Mouse (Mus musculus): ENCODE results near the gene Tubb4a. TPM values are rescaled to one million over a fixed set of nuclear protein-coding genes. Genes with fewer than 3 reads are reported as not detected.
"Not testable (repeated sequence)": the region's sequence is repeated elsewhere in the genome, so short reads cannot be mapped to it uniquely, and the experiment has no call there.

Gene Tubb4a
- 3.8 and 5.9 TPM in 2 replicates for polyA plus RNA-seq (2012; rRNA removed)

DNA sequence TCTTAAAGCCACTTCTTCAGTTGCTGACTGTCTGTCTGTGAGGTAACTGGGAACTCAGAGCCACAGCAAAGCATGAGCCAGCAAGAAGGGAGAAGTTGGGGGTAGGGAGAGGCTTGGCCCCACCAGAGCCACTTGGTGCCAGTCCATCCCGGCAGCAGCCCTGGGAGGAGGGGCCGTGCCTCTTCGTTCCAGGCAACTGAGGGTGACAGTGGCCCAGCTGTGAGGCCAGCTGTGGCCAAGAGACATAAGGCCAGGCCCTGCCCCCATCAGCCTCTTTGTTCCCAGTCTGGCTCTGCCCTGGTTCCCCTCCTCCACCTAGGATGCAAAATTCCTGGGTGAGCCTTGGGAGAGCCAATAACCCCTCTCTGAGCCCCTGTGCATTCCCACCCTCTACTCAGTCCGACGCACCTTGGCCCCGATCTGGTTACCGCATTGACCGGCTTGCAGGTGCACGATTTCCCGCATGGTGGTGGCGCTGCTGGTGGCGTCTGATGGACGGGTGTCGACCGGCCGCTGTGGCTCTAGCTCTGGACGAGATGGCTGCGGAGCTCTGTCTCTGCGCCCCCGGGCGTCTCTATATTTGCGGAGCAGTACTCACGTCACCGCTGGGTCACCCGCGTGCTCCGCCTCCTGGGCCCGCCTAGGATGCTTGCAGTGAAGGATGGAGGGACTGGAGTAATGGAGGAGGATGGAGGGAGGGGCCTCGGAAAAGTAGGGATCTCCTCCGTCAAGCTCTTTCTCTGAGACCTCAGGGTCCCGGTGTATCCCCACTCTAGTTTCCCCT is at the start of gene Tubb4a:
Tubb4a (minus strand) TSS at position 734 of the 784 bp plus-strand sequence.
- no peak for DNase-seq (ENCODE audit: low spot score)

DNA sequence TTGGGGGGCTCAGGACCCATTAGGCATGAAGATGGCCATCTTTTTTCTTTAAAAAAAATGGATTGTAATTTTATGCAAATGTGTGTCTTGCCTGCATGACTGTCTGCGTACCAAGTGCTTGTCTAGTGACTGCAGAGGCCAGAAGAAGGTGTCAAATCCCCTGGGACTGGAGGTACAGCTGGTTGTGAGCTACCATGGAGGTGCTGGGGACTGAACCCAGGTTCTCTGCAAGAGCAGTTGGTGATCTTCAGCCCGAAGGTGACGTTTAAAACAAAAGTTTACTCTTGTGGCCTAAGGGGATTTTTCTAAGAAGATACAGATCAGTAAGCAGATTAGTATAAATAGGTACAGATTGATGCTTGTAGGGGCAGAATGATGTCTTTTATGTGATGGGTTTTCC is 48.1 kb upstream of the Tubb4a start:
- DNase-seq (ENCODE audit: low spot score) = no peak

- DNase-seq (ENCODE audit: low spot score) = no peak
These were observed 47.1 kb upstream of the Tubb4a start for GRCm38 (mm10) chr17:57134693-57135092.

GRCm38 (mm10) chr17:57134021-57134420 is 46.4 kb upstream of the Tubb4a start:
- DNase-seq (ENCODE audit: low spot score) = not testable (repeated sequence)

DNA sequence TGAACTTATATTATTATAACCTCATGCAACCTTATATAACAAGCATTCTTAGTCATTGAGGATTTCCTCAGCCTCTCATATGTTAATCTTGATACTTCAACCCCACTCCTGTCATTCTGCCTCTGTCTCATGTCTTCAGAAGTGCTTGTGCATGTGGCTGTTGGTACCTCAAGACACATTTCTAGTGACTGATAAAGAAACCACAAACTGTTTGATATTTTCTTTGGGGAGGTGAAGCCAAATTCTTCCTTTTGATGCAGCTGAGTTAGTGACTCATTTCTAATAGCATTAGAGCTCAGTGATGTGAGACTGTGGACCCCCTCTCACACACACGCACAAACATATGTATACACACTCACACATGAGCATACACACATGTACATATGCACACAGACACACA is 44.2 kb upstream of the Tubb4a start:
- DNase-seq (ENCODE audit: low spot score) = no peak

- no peak for DNase-seq (ENCODE audit: low spot score)
These were observed 38.5 kb upstream of the Tubb4a start for GRCm38 (mm10) chr17:57125853-57126622.

DNA sequence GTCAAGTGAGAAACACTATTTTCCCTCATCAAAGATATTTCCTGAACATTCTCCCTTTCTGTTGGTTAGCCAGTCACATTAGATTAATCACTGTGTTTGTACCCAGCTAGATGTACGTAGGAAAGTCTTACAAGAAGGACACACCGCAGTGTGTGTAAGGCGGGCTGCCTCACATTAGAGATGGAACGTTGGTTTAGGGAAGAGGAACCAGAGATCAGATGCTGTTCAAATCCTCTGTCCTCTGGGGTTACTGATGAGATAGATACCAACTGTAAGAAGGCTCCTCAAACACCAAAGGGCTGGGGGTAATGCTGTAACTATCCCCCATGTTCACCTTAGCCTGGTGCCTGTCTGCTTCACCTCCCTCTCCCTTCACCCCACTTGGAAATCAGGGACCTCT is 37.2 kb upstream of the Tubb4a start:
- DNase-seq (ENCODE audit: low spot score) = no peak

- DNase-seq (ENCODE audit: low spot score) = no peak
These were observed 35.9 kb upstream of the Tubb4a start for GRCm38 (mm10) chr17:57123192-57124118.

DNA sequence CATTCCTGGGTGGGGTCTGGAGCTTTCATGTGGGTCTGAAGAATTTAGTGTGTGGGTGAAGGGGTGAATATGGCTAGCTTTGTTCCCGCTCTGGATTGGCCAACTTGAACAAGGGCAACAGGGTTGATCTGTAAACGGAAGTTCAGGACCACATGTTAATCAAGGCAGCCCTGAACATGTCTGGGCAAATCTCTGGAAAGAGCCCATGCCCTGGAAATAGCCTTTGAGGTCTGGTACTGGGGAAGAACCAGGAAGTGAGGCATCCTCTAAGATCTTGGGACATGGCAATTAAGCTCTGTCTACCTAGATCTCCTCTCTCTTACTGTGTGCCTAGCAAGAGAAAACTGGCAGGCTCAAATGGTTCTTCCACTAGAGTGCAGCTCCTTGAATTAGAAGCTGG is 34.3 kb upstream of the Tubb4a start:
- DNase-seq (ENCODE audit: low spot score) = no peak

- no peak for DNase-seq (ENCODE audit: low spot score)
These were observed 31.2 kb upstream of the Tubb4a start for GRCm38 (mm10) chr17:57118524-57119349.

DNA sequence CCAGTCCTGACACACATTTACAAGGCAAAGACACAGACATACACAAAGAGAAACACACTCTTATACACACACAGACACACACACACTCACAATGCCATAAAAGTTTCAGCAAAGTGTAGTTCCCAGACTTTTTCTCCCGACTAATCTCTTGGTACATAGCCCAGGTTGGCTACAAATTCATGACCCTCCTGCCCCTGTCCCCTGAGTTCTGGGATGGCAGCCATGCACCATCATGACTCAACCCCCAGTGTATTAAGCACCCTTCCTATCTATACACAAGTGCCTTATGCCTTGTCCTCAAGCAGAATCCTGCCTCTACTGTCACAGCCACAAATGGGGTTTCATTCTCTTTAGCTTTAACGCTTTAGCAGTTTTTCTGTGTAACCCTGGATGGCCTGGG is 29.2 kb upstream of the Tubb4a start:
- DNase-seq (ENCODE audit: low spot score) = no peak

DNA sequence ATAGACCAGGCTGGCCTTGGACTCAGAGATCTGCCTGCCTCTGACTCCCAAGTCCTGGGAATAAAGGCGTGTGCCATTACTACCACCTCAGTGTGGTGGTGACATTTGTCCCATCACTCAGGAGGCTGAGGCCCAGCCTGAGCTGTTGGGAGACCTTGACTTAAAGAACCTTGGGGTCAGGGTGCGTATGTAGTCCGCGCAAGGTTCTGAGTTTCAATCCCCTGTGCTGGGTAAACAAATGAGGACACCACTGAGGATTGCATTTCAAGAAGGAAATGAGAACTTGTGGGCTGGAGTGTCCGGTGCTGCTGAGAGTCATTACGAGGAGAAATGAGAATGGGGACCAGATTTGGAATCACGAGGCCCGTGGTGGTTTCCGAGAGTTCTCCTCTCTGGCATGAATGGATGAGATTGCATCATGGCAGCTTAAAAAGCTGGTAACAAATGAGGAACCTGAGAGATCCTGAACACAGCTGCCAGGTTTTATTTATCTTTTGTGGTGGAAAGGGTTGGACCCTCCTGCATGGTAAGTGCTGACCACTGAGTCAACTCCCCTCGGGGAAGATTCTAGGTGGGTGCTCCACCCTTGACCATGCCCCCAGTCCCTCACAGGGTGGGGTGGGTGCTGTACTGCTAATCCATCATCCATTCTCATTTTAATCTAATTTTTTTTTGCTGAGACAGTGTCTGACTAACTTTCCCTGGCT is 25.3 kb upstream of the Tubb4a start:
- DNase-seq (ENCODE audit: low spot score) = no peak

DNA sequence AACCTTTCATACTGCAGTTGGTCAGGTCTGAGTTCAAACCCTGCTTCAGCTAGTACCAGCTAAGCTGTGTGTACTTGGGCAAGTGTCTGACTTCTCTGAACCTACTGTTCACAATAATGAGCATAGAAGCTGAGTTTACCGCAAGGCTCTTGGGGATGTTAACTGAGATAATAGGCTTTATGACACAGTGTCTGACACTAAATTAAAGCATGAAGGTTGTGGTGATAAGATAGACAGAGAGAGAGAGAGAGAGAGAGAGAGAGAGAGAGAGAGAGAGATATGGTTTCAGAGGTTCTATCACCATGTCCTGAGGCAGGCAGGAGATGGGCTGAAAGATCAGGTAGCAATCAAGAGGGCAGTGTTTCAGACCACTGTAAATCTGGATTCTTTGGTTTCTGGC is 22.4 kb upstream of the Tubb4a start:
- no peak for DNase-seq (ENCODE audit: low spot score)

DNA sequence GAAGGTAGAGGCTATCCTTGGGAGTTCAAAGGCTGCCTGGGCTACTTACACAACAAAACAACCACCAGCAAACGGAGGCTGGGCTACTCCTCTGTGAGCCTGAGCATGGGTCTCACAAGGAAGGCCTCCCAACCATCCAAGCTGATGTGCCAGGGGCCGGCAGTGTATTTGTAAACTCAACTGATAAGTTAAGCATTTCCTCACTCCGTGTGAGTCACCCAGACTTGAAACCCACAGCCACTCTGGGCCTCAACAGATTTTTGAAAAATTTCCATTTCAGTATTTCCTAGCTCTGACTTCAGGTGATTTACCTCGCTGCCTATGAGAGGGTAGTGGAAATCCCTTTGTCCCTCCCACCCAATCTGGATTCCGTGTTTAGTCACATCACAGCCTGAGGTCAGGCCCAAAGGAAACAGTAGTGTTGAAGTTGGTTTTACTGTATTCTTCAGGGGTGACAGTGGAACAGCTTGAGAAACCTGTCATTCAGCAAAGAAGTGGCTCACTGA is 21.1 kb upstream of the Tubb4a start:
- DNase-seq (ENCODE audit: low spot score) = no peak

DNA sequence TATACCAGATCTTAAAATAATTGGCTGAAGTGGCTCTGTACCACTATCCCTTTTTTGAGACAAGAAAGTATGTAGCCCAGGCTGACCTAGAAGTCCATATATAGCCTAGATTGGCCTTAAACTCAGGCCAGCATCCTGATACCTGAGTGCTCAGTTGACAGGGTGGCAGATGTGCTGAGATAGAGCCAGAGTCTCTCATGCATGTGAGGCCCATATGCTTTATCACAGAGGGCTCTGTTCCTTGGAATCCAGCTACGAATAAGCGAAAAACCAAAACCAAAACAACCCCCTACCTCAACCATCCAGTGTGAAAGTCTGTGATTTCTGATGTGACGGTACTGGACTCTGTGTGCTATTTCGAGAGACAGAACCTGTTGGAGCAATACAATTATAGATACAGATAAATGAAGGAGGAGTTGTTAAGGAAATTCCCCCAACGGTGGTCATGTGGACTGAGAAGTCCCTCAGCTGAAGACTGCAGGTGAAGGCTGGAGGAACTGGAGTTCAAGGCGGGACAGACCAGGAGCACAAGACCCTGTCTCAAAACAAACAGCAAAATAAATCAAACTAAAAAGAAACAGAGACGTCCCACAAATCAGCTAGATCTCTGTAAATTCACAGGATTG is 20.6 kb upstream of the Tubb4a start:
- DNase-seq (ENCODE audit: low spot score) = no peak

- DNase-seq (ENCODE audit: low spot score) = no peak
These were observed 19.5 kb upstream of the Tubb4a start for GRCm38 (mm10) chr17:57107064-57107463.

GRCm38 (mm10) chr17:57106035-57106368 is 18.4 kb upstream of the Tubb4a start:
- no peak for DNase-seq (ENCODE audit: low spot score)

- DNase-seq (ENCODE audit: low spot score) = no peak
These were observed 17.8 kb upstream of the Tubb4a start, which contains the start of gene Tnfsf9 for GRCm38 (mm10) chr17:57105181-57106034. TSS of gene Tnfsf9 (plus strand) at chr17:57105325.

DNA sequence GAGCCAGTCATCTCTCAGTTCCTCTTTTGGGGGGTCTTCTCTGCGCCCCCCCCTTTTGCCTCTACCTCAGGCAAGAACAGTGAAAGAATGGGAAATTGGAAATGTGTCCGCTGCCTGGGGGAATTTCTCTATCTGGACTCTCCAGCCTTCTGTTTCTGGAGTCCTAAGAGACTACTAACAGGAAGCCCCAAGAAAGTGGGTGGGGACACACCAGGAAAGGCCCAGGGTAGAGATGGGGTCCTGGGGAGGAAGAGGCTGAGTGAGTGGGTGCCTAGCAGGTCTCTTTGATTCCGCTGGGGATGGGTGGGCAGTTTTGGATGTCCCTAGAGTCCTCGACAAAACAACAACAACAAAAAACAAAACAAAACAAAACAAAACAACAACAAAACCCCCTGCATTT is 16.9 kb upstream of the Tubb4a start:
- no peak for DNase-seq (ENCODE audit: low spot score)
